Mouse (Mus musculus): ENCODE measurements around the gene Jph3.
A peak's percentile ranks its signal among the peaks of the same experiment; 100 is the strongest.

Jph3 gene

DNA sequence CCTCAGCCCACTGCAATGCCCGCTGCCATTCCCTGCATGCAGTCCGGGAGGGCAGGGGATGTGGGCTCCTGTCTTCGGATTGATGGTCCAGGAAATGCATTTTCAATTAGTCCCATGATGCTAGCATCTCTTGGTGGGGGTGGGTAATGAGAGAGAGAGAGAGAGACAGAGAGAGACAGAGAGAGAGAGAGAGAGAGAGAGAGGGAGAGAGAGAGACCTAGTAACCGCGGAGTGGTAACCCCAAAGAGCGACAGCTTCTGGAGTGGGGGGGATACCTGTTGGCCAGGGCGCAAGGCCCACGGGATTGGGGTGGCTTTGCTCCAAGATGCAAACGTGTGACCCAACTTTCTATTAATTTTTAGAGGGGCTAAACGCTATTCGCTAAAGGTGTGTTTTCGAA lies at the start of gene Jph3:
TSS of gene Jph3 (plus strand) at position 301 of the 400 bp plus-strand sequence.
- DNase-seq: no peak

DNA sequence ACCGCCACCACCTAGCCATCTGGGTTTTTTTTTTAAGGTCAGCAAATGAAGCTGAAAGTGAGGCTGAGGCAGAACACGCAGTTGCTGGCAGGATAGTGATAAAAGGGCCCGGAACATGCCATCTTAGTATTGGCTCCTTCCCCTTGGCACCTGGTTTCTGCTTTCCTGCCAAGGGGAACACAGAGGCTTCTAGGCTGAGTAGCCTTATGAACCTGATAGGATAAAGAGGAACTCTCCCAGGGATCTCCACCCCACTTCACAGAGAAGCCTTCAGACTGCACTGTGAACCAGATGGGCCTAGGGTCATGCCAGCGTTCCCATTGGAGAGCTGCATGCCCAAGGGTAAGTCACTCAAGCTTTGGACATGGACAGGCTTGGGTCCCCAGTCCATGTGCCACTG lies 48.5 kb upstream of the Jph3 start:
- DNase-seq: no peak

DNA sequence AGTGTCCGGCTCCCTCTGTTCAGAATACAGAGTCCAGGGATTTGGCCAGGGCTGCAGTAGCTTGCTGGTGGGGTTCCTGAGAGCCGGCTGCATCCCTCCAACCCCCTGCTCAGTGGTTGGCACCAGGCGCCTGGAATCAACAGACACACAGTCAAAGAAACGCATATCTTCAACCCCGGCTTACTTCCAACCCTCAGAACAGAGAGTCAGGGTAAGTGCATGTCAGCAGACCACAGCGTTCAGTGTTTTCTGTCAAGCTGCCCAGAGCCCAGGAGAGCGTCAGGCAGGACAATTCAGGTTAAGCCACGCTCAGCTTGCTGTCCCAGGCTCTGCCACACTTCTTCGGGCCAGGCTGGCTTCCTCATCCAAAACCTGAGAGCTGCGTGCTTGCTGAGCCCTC lies 48.0 kb upstream of the Jph3 start:
- no peak for DNase-seq

DNA sequence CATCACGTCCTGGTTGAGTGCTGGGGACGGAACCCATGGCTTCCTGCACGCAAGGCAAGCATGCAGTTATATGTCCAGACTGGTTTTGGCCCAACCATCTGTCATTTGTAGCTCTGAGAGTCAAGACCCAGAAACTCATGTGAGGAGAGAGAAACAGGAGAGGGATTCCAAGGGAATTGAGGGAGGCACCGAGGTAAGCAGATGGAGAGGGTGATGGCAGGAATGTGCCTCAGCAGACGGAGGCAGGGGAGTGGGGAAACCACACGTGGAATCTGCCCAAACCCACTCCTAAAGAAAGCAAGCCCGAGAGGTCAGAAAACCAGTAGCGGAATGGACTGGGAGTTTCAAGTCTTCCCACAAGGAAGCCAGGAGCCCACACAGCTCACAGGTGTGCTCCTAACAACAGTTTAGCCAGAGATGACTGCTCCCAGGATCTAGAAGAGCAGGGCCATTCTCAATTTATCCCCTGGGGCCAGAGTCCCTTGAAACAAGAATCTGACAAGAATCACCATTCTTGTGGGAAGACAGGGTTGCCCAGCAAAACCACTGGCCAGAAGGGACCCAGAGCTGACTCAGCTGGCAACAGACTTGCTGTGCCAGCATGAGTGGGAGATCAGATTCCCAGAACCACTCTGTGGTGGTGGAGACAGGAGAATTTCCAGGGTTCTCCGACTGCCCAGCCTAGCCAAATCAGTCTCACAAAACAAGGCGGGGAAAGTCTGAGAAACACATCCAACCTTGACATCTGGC lies 46.2 kb upstream of the Jph3 start:
- DNase-seq: no peak

DNA sequence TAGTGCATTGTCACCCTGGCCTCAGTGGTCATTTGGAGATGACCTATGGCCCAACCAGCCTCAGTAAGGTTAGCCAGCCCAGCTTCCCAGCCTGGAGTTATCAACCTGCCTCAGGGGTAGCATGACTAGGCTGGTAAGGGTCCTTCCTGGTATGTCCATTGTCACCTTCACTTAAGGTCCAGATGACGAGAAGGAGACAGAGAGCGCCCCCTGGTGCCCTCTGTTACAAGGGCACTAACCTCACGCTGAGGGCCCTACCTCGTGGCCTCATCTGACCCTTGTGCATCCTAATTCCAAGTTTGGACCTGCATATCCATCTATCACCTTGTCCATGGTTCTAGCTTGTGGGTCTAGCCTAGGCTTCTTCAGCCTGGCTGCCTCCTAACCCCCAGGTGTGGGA lies 44.0 kb upstream of the Jph3 start:
- DNase-seq: peak; percentile 36

DNA sequence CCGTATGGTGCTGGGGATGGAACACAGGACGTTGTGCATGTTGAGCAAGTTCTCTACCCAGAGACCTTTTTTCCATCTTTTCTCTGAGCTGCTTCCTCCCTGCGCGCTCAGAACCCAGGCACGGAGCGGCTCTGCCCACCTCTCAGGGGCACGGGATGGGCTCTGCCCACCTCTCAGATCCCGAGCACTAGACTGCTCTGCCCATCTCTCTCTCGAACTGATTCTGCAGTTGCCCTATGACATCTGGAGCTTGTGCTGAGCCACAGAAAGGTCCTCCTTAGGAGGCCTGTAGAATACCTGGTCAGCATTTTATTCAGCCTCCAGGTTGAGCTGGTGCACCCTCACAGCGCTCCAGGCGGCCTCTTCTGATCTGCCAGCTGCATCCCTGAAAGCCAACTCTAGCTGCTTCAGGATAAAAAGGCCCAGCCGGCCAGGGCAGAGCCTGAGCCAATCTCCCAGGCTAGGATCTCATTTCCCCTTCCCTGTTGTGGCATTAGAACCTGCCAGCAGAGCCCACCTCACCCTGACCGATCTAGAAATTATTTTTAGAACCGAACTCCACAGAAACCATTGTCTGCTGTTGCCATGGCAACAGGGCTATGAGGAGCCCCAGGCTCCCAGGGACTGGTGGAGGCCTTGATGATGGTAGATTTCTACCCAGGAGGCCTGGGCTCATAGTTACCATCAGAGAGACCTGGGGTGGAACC lies 41.8 kb upstream of the Jph3 start:
- DNase-seq: no peak

DNA sequence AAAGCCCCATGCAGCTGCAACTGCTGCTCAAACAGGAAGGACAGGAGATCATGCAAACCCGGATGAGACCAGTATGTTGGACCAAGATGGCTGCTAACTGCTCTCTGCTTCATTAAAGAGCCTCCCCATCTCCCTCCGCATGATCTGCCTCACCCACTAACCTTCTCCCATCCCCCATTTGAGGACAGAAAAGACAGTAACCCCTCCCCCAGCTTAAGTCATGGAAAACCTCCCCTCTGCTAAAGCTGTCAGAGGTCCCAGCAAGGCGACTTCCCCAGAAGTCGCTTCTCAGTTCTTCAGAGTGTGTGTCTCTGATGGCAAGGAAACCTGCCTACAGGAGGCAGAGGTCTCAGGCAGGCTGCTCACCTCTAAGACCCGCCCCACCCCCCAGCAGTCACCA lies 40.9 kb upstream of the Jph3 start:
- no peak for DNase-seq

DNA sequence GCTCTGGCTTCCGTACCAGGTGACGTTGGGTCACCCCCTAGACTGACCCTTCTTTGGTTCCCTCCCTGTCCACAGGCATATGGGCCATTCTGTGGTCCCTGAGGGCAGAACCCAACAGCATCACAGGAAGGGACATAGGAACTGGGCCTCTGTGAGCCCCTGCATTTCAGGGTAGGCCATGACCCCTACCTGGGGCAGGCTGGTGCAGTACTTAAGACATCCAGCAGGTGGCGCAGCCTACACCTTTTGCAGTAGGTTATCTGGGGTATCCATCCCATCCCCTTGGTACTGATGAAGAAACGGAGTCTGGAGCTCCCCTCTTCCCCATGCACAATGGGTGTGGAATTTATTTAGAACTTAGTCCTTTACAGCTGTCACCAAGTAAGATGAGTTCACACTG lies 35.0 kb upstream of the Jph3 start:
- peak; percentile 57 for DNase-seq

DNA sequence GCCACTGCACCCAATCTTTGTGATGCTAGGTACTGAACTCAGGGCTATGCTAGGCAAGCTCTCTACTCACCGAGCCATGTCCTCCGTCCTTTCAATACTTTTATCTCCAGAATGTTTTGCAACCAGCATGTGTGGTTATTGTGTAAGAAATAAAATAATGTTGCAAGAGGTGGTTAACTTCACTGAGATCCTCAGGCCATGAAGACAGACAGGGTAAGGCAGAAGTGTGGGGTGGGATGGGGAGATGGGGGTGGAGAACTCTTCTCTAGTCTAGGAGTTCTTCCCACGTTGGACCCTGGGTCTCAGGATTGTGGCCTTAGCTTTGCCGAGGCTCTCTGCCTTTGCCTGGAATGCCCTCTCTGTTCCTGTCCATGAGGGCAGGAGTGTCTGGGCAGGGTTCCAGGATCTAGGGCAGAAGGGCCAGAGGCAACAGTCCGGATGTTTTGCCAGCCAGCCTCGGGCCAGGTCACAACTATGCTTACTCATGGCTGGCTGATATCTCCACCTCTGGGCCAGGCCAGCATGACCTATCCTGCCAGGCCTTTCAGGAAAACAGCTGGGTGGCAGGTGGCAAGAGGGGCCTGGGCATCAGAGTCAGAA lies 33.7 kb upstream of the Jph3 start:
- no peak for DNase-seq

DNA sequence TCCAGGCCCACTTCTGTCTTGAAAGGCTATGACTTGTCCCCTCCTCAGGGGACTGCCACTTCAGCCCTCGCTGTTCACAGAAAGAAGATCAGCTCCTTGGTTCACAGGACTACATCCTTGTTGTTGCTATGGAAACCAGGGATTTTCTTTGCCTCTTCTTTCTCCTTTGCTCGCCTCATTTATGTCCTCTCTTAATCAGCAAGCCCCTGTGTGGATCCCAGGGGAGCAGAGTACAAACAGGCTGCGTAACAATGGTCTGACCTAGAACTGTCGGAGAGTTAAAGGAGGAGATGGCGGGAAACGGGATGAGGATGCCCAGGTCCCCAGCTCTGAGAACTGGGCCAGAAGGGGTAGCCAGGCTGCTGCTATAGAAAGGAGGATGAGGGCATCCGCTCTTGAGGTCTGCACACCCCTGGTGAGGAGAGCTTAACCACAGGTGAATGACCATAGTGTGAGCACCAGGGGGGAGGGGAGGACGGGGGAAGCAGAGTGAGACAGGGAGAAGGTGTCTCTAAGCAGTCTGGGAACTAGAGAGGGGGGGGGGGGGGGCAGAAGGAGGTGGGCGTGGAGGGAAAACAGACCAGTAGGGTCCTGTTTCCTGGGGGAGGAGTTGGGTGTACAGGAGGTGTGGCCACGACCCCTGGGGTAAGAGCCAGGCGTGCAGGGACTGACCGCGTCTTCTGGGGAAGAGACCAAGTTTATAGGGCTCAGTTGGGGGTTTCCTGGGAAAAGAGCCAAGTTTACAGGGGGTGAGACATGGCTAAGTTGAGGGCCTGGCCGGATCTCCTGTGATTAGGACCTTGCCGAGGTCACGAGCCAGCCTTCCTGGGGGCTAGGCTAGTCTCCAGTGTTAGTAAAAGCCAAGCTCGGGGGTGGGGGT lies 31.4 kb upstream of the Jph3 start:
- no peak for DNase-seq

DNA sequence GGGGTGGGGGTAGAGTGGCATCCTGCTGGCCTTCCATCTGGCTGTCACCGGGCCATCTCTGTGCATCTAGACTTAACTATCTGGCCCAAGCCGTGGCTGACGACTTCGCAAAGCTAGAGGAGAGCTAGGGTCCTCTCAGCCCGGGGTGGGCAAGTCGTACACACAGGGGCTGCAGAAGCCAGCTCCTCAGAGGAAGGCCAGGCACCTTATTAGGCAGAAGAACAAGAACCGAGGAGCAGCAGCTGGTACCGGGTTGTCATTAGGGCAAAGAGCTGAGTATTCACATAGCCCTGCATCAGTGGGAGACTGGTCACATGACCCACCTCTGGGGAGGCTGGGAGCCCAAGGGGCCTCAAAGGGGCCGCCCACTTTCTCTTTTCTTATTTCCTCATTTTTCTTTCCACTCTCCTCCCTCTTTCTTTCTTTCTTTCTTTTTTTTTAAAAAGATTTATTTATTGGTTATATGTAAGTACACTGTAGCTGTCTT lies 30.8 kb upstream of the Jph3 start:
- DNase-seq: no peak

DNA sequence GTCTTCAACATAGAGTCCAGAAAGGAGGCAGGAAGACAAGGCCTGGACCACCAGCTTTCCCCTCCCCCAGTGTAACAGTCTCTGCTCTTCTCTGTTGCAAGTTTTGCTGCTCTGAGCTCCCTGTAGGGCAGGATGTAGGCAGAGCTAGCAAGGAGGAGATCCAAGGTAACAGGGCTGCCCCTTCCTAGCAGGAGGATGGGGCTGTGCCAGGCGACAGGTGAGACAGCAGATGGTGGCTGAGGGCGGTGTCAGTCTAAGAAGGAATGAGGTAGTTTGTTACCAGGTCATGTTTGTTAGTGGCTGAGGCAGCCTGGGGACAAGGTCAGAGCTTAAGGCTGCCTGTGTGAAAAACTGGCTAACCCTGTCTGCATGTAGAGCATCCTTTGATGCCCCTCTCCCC lies 29.5 kb upstream of the Jph3 start:
- DNase-seq: no peak

DNA sequence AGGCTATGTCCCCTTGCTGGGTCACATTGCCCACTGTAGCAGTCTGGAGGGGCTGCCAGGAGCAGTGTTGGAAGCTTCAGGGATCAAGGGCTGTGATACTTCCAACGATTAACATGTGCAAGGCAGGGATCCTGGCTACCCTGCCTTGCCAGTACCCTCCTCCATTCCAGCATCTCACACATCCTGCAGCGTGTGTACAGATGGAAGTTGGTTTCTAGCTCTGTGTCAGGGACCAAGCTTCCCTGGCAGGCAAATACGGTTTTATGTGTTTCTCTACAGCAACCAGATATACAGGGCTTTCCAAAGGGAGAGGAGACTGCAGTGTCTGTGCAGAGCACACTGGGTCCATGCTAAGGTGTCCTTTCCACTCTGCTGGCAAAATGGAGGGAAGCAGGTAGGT lies 24.2 kb upstream of the Jph3 start:
- no peak for DNase-seq

DNA sequence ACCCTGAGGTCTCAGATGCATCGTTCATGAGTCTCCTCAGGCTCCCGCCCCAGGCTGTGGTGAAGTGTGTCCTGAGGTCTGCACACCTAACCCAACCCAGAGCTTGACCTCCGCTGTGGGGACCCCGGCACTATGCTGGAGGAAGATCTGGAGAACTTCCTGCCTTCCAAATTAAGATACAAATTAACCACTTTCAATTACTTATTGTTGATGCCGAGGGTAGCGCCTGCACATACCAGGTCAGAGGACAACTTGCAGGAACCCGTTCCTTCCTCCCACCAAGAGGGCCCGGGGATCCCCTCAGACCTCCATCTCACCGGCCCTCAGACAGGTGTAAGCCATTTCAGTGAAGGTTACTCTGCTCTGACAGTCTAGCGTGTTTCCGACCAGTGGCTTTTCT lies 22.5 kb upstream of the Jph3 start:
- DNase-seq: no peak

DNA sequence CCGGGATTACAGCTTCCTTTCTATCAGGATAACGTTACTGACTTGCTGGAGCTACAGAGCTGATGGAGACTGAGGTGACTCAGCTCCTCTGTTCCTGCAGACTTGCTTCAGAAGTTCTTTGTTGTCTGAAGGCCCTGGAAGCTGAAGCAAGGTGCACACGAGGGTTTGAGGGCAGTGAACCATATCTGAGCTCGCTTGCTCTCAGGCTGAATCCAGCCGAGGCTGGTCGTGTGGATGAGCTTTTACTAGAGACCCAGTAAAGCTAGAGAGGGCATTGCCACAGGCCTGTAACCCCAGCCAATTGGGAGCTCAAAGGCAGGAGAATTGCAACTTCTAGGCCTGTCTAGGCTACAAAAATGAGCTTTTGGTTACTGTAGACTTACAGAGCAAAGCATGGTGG lies 21.0 kb upstream of the Jph3 start:
- no peak for DNase-seq

DNA sequence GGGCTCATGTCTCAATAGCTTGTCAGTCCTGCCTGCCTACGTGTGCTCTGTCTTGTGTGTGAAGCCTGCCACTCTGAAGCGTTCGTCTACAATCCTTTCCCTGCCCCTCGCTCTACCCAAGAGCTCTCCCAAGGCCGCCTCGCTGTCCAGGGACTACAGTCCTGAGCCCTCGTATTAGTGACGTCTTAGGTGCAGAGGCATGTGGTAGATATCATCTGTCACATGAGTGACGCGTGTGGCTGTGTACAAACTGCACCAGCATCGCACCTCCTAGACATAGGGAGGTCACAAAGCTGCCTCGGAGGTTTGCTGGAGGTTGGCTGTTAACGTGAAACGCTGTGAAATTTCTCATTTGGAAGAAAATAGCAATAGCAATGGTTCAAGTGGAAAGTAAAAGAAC lies 11.9 kb upstream of the Jph3 start:
- no peak for DNase-seq

DNA sequence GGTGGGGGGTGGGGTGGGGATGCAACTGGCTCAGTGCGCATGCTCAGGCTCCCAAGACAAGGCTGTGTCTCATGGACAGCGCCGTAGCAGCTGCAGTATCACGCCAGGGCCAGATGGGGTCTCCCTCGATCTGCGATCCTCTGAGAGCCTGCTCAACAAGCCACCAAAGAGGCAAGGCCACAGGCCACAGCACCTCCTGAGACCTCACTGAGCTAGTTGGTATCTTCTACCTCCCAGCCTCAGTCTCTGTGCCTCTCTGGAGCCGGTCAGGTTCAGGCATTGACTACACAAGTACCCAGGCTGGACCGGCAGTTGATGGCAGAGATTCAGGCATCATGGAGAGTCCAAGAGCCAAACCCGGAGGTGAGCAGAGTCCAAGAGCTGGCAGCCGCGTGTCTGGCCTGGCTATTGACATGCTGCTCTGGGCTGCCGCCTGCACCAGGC lies 11.4 kb upstream of the Jph3 start:
- DNase-seq: peak; percentile 44

DNA sequence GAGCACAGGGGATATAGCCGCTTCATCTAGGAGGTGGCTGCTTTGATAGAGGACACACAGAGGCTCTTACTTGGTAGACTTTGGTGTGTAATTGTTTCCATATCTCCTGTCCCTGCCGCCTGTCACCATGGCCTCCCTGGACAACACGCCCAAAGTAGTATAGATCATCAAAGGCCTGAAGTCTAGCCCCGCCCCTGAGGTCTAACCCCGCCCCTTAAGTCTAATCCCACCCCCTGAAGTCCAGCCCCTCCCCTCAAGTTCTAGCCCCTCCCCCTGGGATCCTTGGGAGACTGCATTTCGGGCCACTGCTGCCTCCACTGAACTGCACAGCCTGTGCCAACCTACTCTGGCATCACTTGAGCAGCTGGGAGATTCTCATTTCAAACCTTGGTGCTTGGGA lies 10.5 kb upstream of the Jph3 start:
- DNase-seq: no peak

DNA sequence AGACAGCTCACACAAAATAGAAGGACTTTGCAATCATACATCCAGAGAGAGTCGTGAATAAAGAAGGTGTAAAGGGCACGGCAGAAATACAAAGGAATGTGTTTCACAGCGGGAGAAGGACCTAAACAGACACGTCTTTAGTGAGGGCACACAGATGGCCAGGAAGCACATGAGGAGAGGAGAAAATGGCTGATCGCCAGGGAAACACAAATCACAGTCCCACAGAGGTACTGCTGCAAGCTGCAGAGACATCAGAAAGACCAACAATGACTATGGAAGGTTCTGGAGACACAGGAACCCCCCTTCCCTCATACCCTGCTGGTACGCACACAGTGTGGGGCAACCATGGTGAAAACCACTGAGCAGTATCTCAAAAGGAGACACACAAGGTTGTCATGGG lies 8.4 kb upstream of the Jph3 start:
- no peak for DNase-seq

DNA sequence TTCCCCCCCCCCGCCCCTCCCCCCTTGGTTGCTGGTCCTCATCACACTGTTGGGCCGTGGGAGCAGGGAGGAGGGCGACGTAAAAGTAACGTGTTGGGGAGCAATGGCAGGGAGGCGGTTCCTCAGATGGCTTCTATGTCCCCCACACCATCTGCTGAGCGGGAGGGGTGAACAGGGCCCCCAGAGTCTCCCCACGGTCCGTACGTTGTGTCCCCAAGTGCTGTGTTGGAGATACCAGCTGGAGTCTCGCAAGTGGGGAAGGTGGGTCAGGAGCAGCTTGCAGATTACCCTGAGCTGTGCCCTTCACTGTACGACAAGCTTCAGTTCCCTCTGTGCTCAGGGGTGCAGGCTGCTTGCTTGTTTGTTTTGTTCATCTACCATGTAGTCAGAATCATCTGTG lies 5.6 kb upstream of the Jph3 start:
- DNase-seq: no peak

DNA sequence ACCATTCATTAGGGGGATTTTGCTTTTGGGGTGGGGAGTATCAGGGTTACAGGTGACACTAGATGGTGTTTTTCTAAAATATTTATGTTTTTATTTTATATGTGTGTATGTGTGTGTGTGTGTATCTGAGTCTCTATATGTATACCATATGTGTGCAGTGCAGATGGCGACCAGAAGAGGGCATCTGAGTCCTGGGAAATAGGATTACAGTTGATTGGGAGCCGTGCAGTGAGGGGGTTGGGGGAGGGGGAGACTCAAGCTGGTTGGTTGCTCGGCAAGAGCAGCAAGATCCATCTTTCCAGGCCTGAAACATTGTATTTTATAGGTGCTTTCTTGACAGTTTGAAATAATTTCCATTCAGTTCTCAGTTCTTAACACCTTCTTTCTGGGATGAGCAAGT lies 2.3 kb upstream of the Jph3 start:
- DNase-seq: no peak

DNA sequence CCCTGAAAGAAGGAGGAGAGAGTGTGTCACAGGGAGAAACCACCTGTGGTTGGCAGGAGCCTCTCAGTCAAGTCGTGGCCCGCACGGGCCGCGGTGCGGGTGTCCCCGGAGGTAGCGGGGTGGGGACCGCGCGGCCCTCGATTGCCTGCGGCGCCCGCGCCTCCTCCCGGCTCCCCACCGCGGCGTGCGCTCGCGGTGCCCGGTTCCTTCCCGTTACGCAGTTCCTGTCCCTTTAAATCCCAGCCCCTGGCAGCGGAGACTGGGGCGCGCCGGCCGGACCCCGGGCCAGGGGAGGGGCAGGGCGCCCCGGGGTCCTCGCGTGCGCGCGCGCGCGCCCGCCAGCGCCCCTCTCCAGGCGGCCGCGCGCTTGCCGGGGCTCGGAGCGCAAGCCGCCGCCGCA lies 331 bp downstream of the Jph3 start:
- no peak for DNase-seq

DNA sequence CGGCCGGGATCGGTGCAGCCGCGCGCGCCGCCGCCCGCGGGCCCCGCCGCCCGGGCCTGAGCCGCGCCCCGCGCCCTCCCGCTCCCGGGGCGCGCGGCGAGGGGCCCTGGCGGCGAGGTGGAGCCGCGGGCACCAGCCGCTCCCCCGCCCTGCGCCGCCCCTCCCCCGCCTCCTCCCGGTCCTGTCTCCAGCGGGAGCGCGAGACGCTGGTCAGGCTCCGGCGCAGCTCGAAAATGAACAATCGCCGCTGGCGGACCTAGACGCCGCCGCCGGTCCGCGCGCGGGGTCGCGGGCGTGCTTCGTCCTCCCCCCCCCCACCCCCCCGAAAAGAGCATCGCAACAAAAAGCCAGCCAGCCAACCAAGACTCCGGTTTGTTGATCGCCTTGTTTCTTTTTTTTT lies 747 bp downstream of the Jph3 start:
- no peak for DNase-seq

All from thymus, postnatal 14 days (tissue).